ENCODE assay signal across 10 mouse cellular contexts in the genomic region with DNA sequence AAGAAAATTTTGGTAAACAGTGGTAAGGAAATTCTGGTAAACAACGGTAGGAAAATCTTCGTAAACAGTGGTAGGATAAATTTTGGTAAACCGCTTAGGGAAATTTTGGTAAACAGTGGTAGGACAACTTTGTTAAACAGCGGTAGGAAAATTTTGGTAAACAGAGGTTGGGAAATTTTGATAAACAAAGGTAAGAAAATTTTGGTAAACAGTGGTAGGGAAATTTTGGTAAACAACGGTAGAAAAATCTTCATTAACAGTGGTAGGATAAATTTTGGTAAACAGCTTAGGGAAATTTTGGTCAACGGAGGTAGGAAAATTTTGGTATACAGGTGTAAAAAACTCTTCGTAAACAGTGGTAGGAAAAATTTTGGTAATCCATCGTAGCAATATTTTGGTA.
A peak's percentile ranks its signal among the peaks of the same experiment; 100 is the strongest.
DNase-seq lines count a peak whose midpoint lies in the region; ATAC-seq and TF ChIP-seq lines count a peak whose summit lies in the region.
"Had no signal": no experiment of that assay in that cellular context is flagged by ENCODE, and none has a peak within 500 bp of the region (broad histone marks: within the 10 kb centered on the region; RNA-seq: fewer than 3 reads in every experiment).

No protein-coding gene starts in this region.

- WGBS in hindbrain, postnatal 0 days, result 54% methylated on average over 8 of the region's 8 CpGs
- 52% methylated on average over 8 of the region's 8 CpGs for WGBS in hindbrain, embryonic 13.5 days

- no peak overlapping the region for H3K9ac ChIP-seq in hindbrain, postnatal 0 days (replicated peaks; ENCODE audit: low read length)
- H3K9ac ChIP-seq in hindbrain, embryonic 13.5 days, result no peak overlapping the region
- no peak overlapping the region for H3K9ac ChIP-seq in ES-E14 (ENCODE audit: insufficient read depth, low read depth, low read length, poor library complexity, severe bottlenecking)
- H3K9ac ChIP-seq: neural tube, embryonic 12.5 days had no signal

- no peaks in the 10 kb centered on the region for H3K36me3 ChIP-seq in hindbrain, postnatal 0 days (ENCODE audit: insufficient read depth, low read length)
- H3K36me3 ChIP-seq in hindbrain, embryonic 13.5 days, result no peaks in the 10 kb centered on the region
- no peaks in the 10 kb centered on the region for H3K36me3 ChIP-seq in ES-E14 (ENCODE audit: control insufficient read depth, insufficient read depth, low read length, poor library complexity, severe bottlenecking)
- H3K36me3 ChIP-seq: neural tube, embryonic 12.5 days had no signal

- no peaks in the 10 kb centered on the region for H3K4me1 ChIP-seq in hindbrain, postnatal 0 days (ENCODE audit: insufficient read depth, low read length)
- no peaks in the 10 kb centered on the region for H3K4me1 ChIP-seq in hindbrain, embryonic 13.5 days (replicated peaks)
- no peaks in the 10 kb centered on the region for H3K4me1 ChIP-seq in ES-E14 (ENCODE audit: control insufficient read depth in 2 of 2, insufficient read depth in 2 of 2, low read length in 2 of 2, poor library complexity in 1 of 2)
- H3K4me1 ChIP-seq: neural tube, embryonic 12.5 days had no signal

- no peak overlapping the region for H3K4me3 ChIP-seq in hindbrain, postnatal 0 days (ENCODE audit: low read length)
- no peak overlapping the region for H3K4me3 ChIP-seq in hindbrain, embryonic 13.5 days
- no peak overlapping the region for H3K4me3 ChIP-seq in ES-E14 (ENCODE audit: insufficient read depth in 1 of 2, low read depth in 1 of 2, low read length in 2 of 2, poor library complexity in 1 of 2, severe bottlenecking in 1 of 2)
- H3K4me3 ChIP-seq: neural tube, embryonic 12.5 days had no signal

- peak; percentile 56 for DNase-seq in hindbrain, postnatal 0 days (ENCODE audit: low spot score)
- peak; percentile 22 for DNase-seq in ES-E14 (ENCODE audit: low read depth, low spot score)
- peak; percentile 33 for DNase-seq in embryo, embryonic 11 days
- DNase-seq in cerebellum, postnatal 4 days (ENCODE audit: low spot score in 2 of 2), result no peak
- DNase-seq in layer of hippocampus, adult 11-12 months (ENCODE audit: low spot score), result no peak
- DNase-seq in spleen, adult 18-20 months, result no peak
- DNase-seq: kidney, postnatal 14 days had no signal

- in situ Hi-C loops in ES-E14 (cut with MboI; ENCODE audit: low sequenced_read_pairs in 2 of 2, unreplicated experiment in 2 of 2), result no loop called here

- H3K27ac ChIP-seq in hindbrain, postnatal 0 days, result no peak overlapping the region
- H3K27ac ChIP-seq in hindbrain, embryonic 13.5 days, result no peak overlapping the region
- no peak overlapping the region for H3K27ac ChIP-seq in ES-E14 (ENCODE audit: insufficient read depth, low read depth, low read length, poor library complexity, severe bottlenecking)
- H3K27ac ChIP-seq: neural tube, embryonic 12.5 days had no signal

- no peaks in the 10 kb centered on the region for H3K27me3 ChIP-seq in hindbrain, postnatal 0 days (ENCODE audit: insufficient read depth, low read length)
- no peaks in the 10 kb centered on the region for H3K27me3 ChIP-seq in hindbrain, embryonic 13.5 days
- H3K27me3 ChIP-seq: neural tube, embryonic 12.5 days had no signal

- ATAC-seq in hindbrain, postnatal 0 days, result no peak
- ATAC-seq in hindbrain, embryonic 13.5 days (ENCODE audit: low FRiP score), result no peak
- 0 out of 2 replicates have a peak, but pooled peaks have one; percentile 21 for ATAC-seq in megakaryocyte, adult 5-6 weeks (ENCODE audit: poor library complexity, severe bottlenecking)

- no peaks in the 10 kb centered on the region for H3K9me3 ChIP-seq in hindbrain, postnatal 0 days (ENCODE audit: low read length)
- H3K9me3 ChIP-seq in hindbrain, embryonic 13.5 days, result no peaks in the 10 kb centered on the region
- H3K9me3 ChIP-seq in ES-E14 (ENCODE audit: control insufficient read depth, insufficient read depth, low read depth, low read length), result no peaks in the 10 kb centered on the region
- H3K9me3 ChIP-seq: neural tube, embryonic 12.5 days had no signal

- no peak for TF ChIP-seq CTCF in hindbrain, postnatal 0 days (IDR thresholded peaks at IDR 0.05; ENCODE audit: low read depth)

- H3K4me2 ChIP-seq in hindbrain, postnatal 0 days (ENCODE audit: low read depth, low read length), result no peak overlapping the region
- H3K4me2 ChIP-seq in hindbrain, embryonic 13.5 days, result no peak overlapping the region
- H3K4me2 ChIP-seq: neural tube, embryonic 12.5 days had no signal

TF ChIP-seq in ES-E14, 5 proteins besides CTCF, POLR2A, EP300 and RAD21:
- TF ChIP-seq ZC3H11A (IDR thresholded peaks at IDR 0.05; ENCODE audit: borderline replicate concordance, low read depth, low read length) (no peak), MAFK (IDR thresholded peaks at IDR 0.05; ENCODE audit: insufficient read depth, low read depth, low read length) (no peak), ZNF384 (IDR thresholded peaks at IDR 0.05; ENCODE audit: low read depth, low read length) (no peak), HCFC1 (IDR thresholded peaks at IDR 0.05; ENCODE audit: borderline replicate concordance, insufficient read depth, low read length) (no peak), CHD2 (IDR thresholded peaks at IDR 0.05; ENCODE audit: low read depth, low read length) (no peak)

Comparison
In these comparisons a context has a peak if more than half of its experiments do, and no peak if none do; other contexts are left out.
1. DNase-seq: peak in hindbrain, postnatal 0 days (single experiment), ES-E14 (single experiment) and embryo, embryonic 11 days (single experiment); none in cerebellum, postnatal 4 days (0 of 2), layer of hippocampus, adult 11-12 months (single experiment) and spleen, adult 18-20 months (0 of 2).